ENCODE assay signal across 10 mouse cellular contexts in the genomic region with DNA sequence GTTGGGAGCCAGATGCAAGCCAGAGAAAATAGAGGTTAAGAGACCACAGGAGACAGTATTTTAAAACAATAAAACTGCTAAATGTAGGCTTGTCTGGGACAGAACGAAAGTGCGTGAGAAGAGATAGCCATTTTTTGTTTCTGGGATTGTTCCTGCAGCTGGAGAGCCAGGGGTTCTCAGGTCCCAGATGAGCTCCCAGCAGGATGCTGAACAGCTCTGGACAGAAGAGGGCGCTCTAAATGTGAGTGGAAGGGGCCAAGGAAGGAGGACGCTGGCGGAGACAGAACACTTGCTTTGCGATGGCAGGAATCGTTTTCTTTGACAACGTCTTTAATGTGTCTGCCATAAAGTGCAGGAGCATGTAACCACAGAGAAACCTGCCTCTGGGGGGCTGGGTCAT. TPM values are rescaled to one million over a fixed set of nuclear protein-coding genes. Genes with fewer than 3 reads are reported as not detected.
DNase-seq lines count a peak whose midpoint lies in the region; ATAC-seq lines count a peak whose summit lies in the region.
"Had no signal": no experiment of that assay in that cellular context is flagged by ENCODE, and none has a peak within 500 bp of the region (broad histone marks: within the 10 kb centered on the region; RNA-seq: fewer than 3 reads in every experiment).

No protein-coding gene starts in this region.

- DNase-seq in heart, postnatal 25 days (ENCODE audit: low spot score): no peak
- DNase-seq in urinary bladder, postnatal 4 days (ENCODE audit: low spot score in 2 of 2): peak; percentile 46 to 70
- DNase-seq in urinary bladder, adult 18-20 months (ENCODE audit: low spot score in 2 of 2): no peak
- DNase-seq in heart, postnatal 10 days: peak; percentile 47 to 69
- DNase-seq in cerebellum, adult 9-10 months: no peak

- 0 out of 2 replicates have a peak, but pooled peaks cover 11% of the 10 kb centered on the region for H3K9me3 ChIP-seq in heart, embryonic 13.5 days

- ATAC-seq in heart, embryonic 13.5 days (ENCODE audit: extremely low read depth, insufficient number of reproducible peaks, low FRiP score, low TSS enrichment): no peak
- ATAC-seq in megakaryocyte progenitor cell, adult 5-6 weeks (replicated peaks; ENCODE audit: poor library complexity): 0 out of 2 replicates have a peak, but pooled peaks have one; percentile 46
- ATAC-seq in inflammation-experienced regulatory T-cells, adult 6 months: no peak

- no peak overlapping the region for H3K9ac ChIP-seq in heart, embryonic 13.5 days

- no peak overlapping the region for H3K27ac ChIP-seq in heart, embryonic 13.5 days (replicated peaks)

- WGBS in heart, embryonic 13.5 days: 30% methylated on average over 8 of the region's 8 CpGs

- H3K27me3 ChIP-seq in heart, embryonic 13.5 days (replicated peaks): peaks cover 24% of the 10 kb centered on the region

- peak overlapping the region; percentile 44 for H3K4me2 ChIP-seq in heart, embryonic 13.5 days

- H3K36me3 ChIP-seq in heart, embryonic 13.5 days: no peaks in the 10 kb centered on the region

- no peak overlapping the region for H3K4me3 ChIP-seq in heart, embryonic 13.5 days
- H3K4me3 ChIP-seq: myocyte had no signal

- H3K4me1 ChIP-seq in heart, embryonic 13.5 days: peaks cover 10% of the 10 kb centered on the region; the same call in 1 of the 2 replicates

- intact Hi-C loops in heart, postnatal 25 days (cut with DNase I): loop anchor here (5.0 kb wide), 1 partner anchor 565 kb away; no protein-coding TSS in a partner anchor
- intact Hi-C loops in heart, postnatal 10 days (cut with DNase I): no loop called here

RNA-seq across cellular contexts. Expression of a gene that starts 5.2 kb away (rescaled TPM):
- polyA plus RNA-seq in heart, embryonic 13.5 days (2015; fragmentation: Nextera tagmentation; extraction: Ambion mirVana): 1.9 and 2.5 TPM in 2 replicates
- 1 to 10 TPM; 1.2 to 2.0 TPM for total RNA-seq in heart, postnatal 25 days (2021)
- total RNA-seq in heart, postnatal 10 days (2021): 1 to 10 TPM; 5.0 to 5.3 TPM
- not detected in 2 replicates for total RNA-seq in megakaryocyte progenitor cell, adult 5-6 weeks (2015)
- total RNA-seq in megakaryocyte progenitor cell, adult 5-6 weeks (2017): 0.03 TPM in 1 of 2 replicates, not detected in the other
- polyA plus RNA-seq in inflammation-experienced regulatory T-cells, adult 6 months (2017; shearing (Covaris generic)): under 1 TPM in 1 of 3 experiments, not detected in 2; 0.08 TPM
- total RNA-seq: hematopoietic stem cell, adult 5-6 weeks had no signal

Comparison
In these comparisons a context has a peak if more than half of its experiments do, and no peak if none do; other contexts are left out.
1. DNase-seq: peak in urinary bladder, postnatal 4 days (2 of 2) and heart, postnatal 10 days (2 of 2); none in heart, postnatal 25 days (single experiment), urinary bladder, adult 18-20 months (0 of 2) and cerebellum, adult 9-10 months (single experiment).